Mouse (Mus musculus) midbrain, embryonic 11.5 days (tissue): ENCODE measurements around the gene Casp6. TPM values are rescaled to one million over a fixed set of nuclear protein-coding genes. Genes with fewer than 3 reads are reported as not detected.
A peak's percentile ranks its signal among the peaks of the same experiment; 100 is the strongest.

Source experiments
- ATAC-seq: fragments of 200-750 bp; cut with Nextera tagmentation; 2 replicates; pipeline ENCODE4 v1.8.0; 2017; ENCODE audit warnings: moderate TSS enrichment, moderate library complexity; ENCODE audit not compliant: low FRiP score
- DNase-seq: peaks from one replicate; pipeline ENCODE4 v3.0.0; 2015; ENCODE audit warnings: low spot score; ENCODE audit errors: missing footprints
- H3K27ac ChIP-seq: fragments of 300-500 bp; sonication (generic); 2 replicates; pipeline ENCODE4 v1.5.1; 2014; ENCODE audit warnings: low read depth, low read length
- H3K27me3 ChIP-seq: fragments of 300-500 bp; sonication (generic); 2 replicates; pipeline ENCODE4 v1.6.1; 2014; ENCODE audit warnings: mild to moderate bottlenecking, low read length, moderate library complexity, mixed read lengths; ENCODE audit not compliant: control insufficient read depth, insufficient read depth
- H3K36me3 ChIP-seq: fragments of 300-500 bp; sonication (generic); 2 replicates; pipeline ENCODE4 v1.6.1; 2014; ENCODE audit warnings: mild to moderate bottlenecking, low read length, moderate library complexity, mixed read lengths; ENCODE audit not compliant: control insufficient read depth, insufficient read depth
- H3K4me1 ChIP-seq: fragments of 300-500 bp; sonication (generic); 2 replicates; pipeline ENCODE4 v1.6.1; 2014; ENCODE audit warnings: low read length; ENCODE audit not compliant: control insufficient read depth, insufficient read depth
- H3K4me2 ChIP-seq: fragments of 300-500 bp; sonication (generic); 2 replicates; pipeline ENCODE4 v1.6.1; 2014; ENCODE audit warnings: mild to moderate bottlenecking, moderate library complexity
- H3K4me3 ChIP-seq: fragments of 300-500 bp; sonication (generic); 2 replicates; pipeline ENCODE4 v1.5.1; 2014; ENCODE audit warnings: low read depth, low read length
- H3K9ac ChIP-seq: fragments of 300-500 bp; sonication (generic); 2 replicates; pipeline ENCODE4 v1.6.1; 2014; ENCODE audit warnings: low read length
- H3K9me3 ChIP-seq: fragments of 300-500 bp; sonication (generic); 2 replicates; pipeline ENCODE4 v1.6.1; 2016; ENCODE audit warnings: low read length; ENCODE audit not compliant: control insufficient read depth
- WGBS: fragments of 180-500 bp; shearing (Covaris S2); extraction: QIAGEN DNeasy Blood & Tissue Kit; methylation state at CpG from one replicate; pipeline ENCODE4 v1.1.7; 2014; 5-methylcytosine and 5-hydroxymethylcytosine counted together
- polyA plus RNA-seq: library from polyadenylated mRNA; unstranded; fragments of >200 nt; fragmentation: Nextera tagmentation; extraction: Ambion mirVana; gene quantifications from 2 replicates; pipeline ENCODE4 v1.2.1, GENCODE M21; 2014

Gene Casp6
- polyA plus RNA-seq, 1 experiment from 2014 or later: 63.2 TPM

- Histone ChIP-seq H3K9ac (no peak overlapping the region), H3K4me1 (peaks cover 3% of the 10 kb centered on the region; the same call in 1 of the 2 replicates), H3K27ac (no peak overlapping the region), H3K4me3 (no peak overlapping the region), H3K36me3 (no peaks in the 10 kb centered on the region), H3K27me3 (no peaks in the 10 kb centered on the region), H3K9me3 (no peaks in the 10 kb centered on the region), H3K4me2 (no peak overlapping the region)
- DNase-seq (no peak), ATAC-seq (no peak)
- 86% methylated on average over 7 of the region's 7 CpGs for WGBS
Measured at GRCm38 (mm10) chr3:129904381-129905132, 3.3 kb downstream of the Casp6 start.

DNA sequence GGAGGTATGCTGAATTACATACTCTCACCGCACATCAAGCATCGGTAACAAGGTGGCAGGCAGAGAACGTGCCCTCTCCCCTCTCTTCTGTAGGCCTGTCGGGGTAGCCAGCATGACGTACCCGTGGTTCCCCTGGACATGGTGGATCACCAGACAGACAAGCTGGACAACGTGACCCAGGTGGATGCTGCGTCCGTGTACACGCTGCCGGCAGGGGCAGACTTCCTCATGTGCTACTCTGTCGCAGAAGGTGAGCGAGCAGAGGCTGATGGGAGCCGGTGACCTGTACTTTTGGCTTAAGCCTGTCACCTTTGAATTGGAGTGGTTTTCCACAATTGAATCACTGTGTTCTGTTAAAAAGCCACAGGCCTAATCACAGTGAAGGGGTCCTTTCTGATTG, 10.8 kb downstream of the Casp6 start:
- no peak overlapping the region for H3K9ac ChIP-seq
- H3K4me1 ChIP-seq: no peaks in the 10 kb centered on the region
- H3K27me3 ChIP-seq: no peaks in the 10 kb centered on the region
- H3K9me3 ChIP-seq: no peaks in the 10 kb centered on the region
- WGBS: 95% methylated on average over 14 of the region's 14 CpGs
- DNase-seq (no peak), ATAC-seq (no peak)
- H3K36me3 ChIP-seq: no peaks in the 10 kb centered on the region; the same call in 1 of the 2 replicates
- H3K27ac ChIP-seq: no peak overlapping the region
- no peak overlapping the region for H3K4me3 ChIP-seq
- no peak overlapping the region for H3K4me2 ChIP-seq

DNA sequence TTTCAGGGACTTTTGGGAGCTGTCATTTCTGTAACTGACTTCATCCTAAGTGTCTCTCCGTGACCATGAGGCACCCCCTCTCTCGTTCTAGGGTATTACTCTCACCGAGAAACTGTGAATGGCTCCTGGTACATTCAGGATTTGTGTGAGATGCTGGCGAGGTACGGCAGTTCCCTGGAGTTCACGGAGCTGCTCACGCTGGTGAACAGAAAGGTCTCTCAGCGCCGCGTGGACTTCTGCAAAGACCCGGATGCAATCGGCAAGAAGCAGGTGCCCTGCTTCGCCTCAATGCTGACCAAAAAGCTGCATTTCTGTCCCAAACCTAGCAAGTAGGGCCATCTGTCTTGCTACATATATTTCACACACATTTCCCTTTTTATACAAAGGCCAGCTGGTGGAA, 12.0 kb downstream of the Casp6 start:
- no peak for ATAC-seq
- DNase-seq: no peak
- Histone ChIP-seq H3K4me2 (no peak overlapping the region), H3K27ac (no peak overlapping the region), H3K4me1 (no peaks in the 10 kb centered on the region), H3K36me3 (no peaks in the 10 kb centered on the region; the same call in 1 of the 2 replicates), H3K27me3 (no peaks in the 10 kb centered on the region), H3K4me3 (no peak overlapping the region), H3K9ac (no peak overlapping the region), H3K9me3 (no peaks in the 10 kb centered on the region)
- 95% methylated on average over 13 of the region's 13 CpGs for WGBS

GRCm38 (mm10) chr3:129917424-129917823, 16.2 kb downstream of the Casp6 start:
- WGBS: 84% methylated on average over 3 of the region's 3 CpGs

DNA sequence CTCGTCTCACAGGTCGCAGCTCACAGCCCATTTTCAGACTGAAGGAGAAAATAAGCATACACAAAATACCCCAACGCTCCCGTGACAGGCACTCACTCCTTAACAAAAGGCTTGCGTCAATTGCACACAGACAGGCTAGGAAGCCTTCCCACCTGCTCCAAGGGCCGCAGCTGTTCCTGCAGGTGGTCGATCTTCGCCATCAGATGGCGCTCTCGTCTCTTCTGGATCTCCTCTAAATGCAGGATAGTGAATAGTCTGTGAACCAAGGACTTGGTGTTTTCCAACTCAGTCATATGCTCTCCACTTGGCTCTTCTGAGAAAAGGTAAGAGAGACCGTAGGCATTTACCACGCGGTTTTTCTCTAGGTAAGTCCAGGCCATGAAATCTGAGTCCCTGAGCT, 17.2 kb downstream of the Casp6 start:
- Histone ChIP-seq H3K36me3 (no peaks in the 10 kb centered on the region), H3K4me2 (no peak overlapping the region), H3K4me1 (no peaks in the 10 kb centered on the region; the same call in 1 of the 2 replicates)

More at GRCm38 (mm10) chr3:129917424-129917823, 16.2 kb downstream of the Casp6 start:
- no peaks in the 10 kb centered on the region for H3K36me3 ChIP-seq
- no peaks in the 10 kb centered on the region for H3K9me3 ChIP-seq
- H3K27me3 ChIP-seq: no peaks in the 10 kb centered on the region
- no peak for ATAC-seq
- no peaks in the 10 kb centered on the region; the same call in 1 of the 2 replicates for H3K4me1 ChIP-seq
- H3K4me3 ChIP-seq: no peak overlapping the region
- no peak overlapping the region for H3K4me2 ChIP-seq
- no peak overlapping the region for H3K27ac ChIP-seq
- no peak overlapping the region for H3K9ac ChIP-seq
- DNase-seq: no peak

GRCm38 (mm10) chr3:129923581-129923980, 22.4 kb downstream of the Casp6 start:
- Histone ChIP-seq H3K36me3 (no peaks in the 10 kb centered on the region), H3K4me3 (no peak overlapping the region), H3K27me3 (no peaks in the 10 kb centered on the region), H3K4me2 (no peak overlapping the region), H3K27ac (no peak overlapping the region), H3K4me1 (no peaks in the 10 kb centered on the region; the same call in 1 of the 2 replicates), H3K9me3 (no peaks in the 10 kb centered on the region), H3K9ac (no peak overlapping the region)
- ATAC-seq: no peak
- 89% methylated on average over 7 of the region's 7 CpGs for WGBS
- no peak for DNase-seq

More for the DNA sequence above, 17.2 kb downstream of the Casp6 start:
- ATAC-seq (peak; percentile 61; the same call in 1 of the 2 replicates), DNase-seq (peak; percentile 93)
- Histone ChIP-seq H3K27me3 (no peaks in the 10 kb centered on the region), H3K9ac (no peak overlapping the region), H3K4me3 (no peak overlapping the region), H3K27ac (no peak overlapping the region), H3K9me3 (no peaks in the 10 kb centered on the region)
- WGBS: 18% methylated on average over 13 of the region's 13 CpGs

DNA sequence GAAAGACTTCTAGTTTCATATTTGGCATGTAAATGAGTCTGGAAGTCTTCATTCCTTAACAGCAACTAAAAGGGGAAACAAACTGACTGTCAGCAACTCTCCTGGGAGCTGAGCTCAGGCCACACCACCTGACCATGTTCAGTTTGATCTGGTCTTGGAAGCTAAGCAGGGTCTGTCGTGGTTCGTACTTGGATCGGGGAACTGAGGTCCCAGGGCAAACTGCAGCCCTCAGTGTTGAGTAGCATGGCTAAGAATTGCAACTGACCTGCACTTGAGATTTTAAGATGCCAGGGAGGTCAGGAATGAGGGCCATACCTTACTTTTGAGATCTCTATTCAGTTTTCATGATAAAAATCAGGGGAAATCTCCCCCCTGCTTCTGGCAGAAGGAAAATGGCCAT, 24.6 kb downstream of the Casp6 start:
- no peaks in the 10 kb centered on the region for H3K9me3 ChIP-seq
- no peak for ATAC-seq
- DNase-seq: no peak
- H3K4me1 ChIP-seq: no peaks in the 10 kb centered on the region; the same call in 1 of the 2 replicates
- no peaks in the 10 kb centered on the region for H3K36me3 ChIP-seq
- H3K4me3 ChIP-seq: no peak overlapping the region
- H3K4me2 ChIP-seq: no peak overlapping the region
- no peak overlapping the region for H3K9ac ChIP-seq
- H3K27ac ChIP-seq: no peak overlapping the region
- no peaks in the 10 kb centered on the region for H3K27me3 ChIP-seq
- 91% methylated on average over 3 of the region's 3 CpGs for WGBS

DNA sequence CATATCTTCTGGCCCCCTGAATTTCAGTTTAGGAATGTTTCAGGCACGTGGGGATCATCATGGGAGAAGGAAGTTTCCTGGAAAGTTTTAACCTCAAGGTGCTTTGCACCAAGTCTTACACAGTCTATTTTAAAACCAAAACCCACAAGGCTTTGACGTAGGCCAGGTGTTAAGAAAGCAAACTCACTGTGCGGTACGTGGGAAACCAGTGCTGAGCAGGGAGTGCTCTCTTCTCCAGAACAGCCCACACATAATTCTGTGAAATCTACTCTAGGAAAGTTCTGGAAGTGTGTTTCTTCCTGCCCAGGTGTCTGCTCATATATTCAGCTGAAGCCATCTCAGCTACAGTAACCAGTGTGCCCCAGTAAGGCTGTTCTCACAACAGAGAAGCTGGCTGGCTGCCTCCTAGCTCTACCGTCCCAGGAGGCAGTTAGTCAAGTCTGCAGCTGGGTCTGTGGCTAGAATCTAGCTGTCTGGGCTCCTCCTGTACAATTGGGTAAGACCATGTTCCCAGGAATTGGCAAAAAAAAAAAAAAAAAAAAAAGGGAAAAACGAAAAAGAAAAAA, 29.1 kb downstream of the Casp6 start:
- H3K4me1 ChIP-seq: no peaks in the 10 kb centered on the region
- H3K4me2 ChIP-seq: no peak overlapping the region
- no peaks in the 10 kb centered on the region for H3K36me3 ChIP-seq
- H3K27me3 ChIP-seq: no peaks in the 10 kb centered on the region
- H3K9ac ChIP-seq: no peak overlapping the region
- ATAC-seq (no peak), DNase-seq (no peak)
- no peak overlapping the region for H3K4me3 ChIP-seq
- H3K27ac ChIP-seq: no peak overlapping the region
- H3K9me3 ChIP-seq: no peaks in the 10 kb centered on the region
- 80% methylated on average over 6 of the region's 6 CpGs for WGBS

- no peaks in the 10 kb centered on the region for H3K4me1 ChIP-seq
- no peaks in the 10 kb centered on the region for H3K36me3 ChIP-seq
- no peak overlapping the region for H3K4me2 ChIP-seq
- no peak overlapping the region for H3K4me3 ChIP-seq
- peak; percentile 86 for DNase-seq
- WGBS: 55% methylated on average over 4 of the region's 4 CpGs
- no peak for ATAC-seq
- no peaks in the 10 kb centered on the region for H3K27me3 ChIP-seq
- H3K27ac ChIP-seq: no peak overlapping the region
- no peak overlapping the region for H3K9ac ChIP-seq
- no peaks in the 10 kb centered on the region for H3K9me3 ChIP-seq
Measured at GRCm38 (mm10) chr3:129932443-129932842, 31.2 kb downstream of the Casp6 start.
